Comparison of ENCODE assay signal across 9 mouse cellular contexts in genomic region chr10:81414682-81415081, GRCm38 (mm10). TPM values are rescaled to one million over a fixed set of nuclear protein-coding genes. Genes with fewer than 3 reads are reported as not detected.
DNase-seq lines count a peak whose midpoint lies in the region; ATAC-seq lines count a peak whose summit lies in the region.
"Had no signal": no experiment of that assay in that cellular context is flagged by ENCODE, and none has a peak within 500 bp of the region (broad histone marks: within the 10 kb centered on the region; RNA-seq: fewer than 3 reads in every experiment).

No protein-coding gene starts in this region.

- ATAC-seq in heart, embryonic 11.5 days (replicated peaks; ENCODE audit: insufficient number of reproducible peaks, low FRiP score, low TSS enrichment), result no peak
- ATAC-seq in forebrain, embryonic 12.5 days (ENCODE audit: low FRiP score), result no peak

- no peak overlapping the region for H3K4me2 ChIP-seq in heart, embryonic 11.5 days
- H3K4me2 ChIP-seq in forebrain, embryonic 12.5 days, result no peak overlapping the region

- no peaks in the 10 kb centered on the region for H3K36me3 ChIP-seq in heart, embryonic 11.5 days (ENCODE audit: control insufficient read depth, insufficient read depth, low read length)
- no peaks in the 10 kb centered on the region for H3K36me3 ChIP-seq in forebrain, embryonic 12.5 days (replicated peaks)

- no peak overlapping the region for H3K9ac ChIP-seq in heart, embryonic 11.5 days (ENCODE audit: low read depth, low read length)
- no peak overlapping the region for H3K9ac ChIP-seq in forebrain, embryonic 12.5 days

- no peak overlapping the region for H3K27ac ChIP-seq in heart, embryonic 11.5 days (ENCODE audit: low read depth, low read length)
- peak overlapping the region; percentile 80; the same call in 1 of the 2 replicates for H3K27ac ChIP-seq in forebrain, embryonic 12.5 days

- H3K9me3 ChIP-seq in heart, embryonic 11.5 days (replicated peaks; ENCODE audit: control insufficient read depth, low read length), result no peaks in the 10 kb centered on the region
- no peaks in the 10 kb centered on the region for H3K9me3 ChIP-seq in forebrain, embryonic 12.5 days
- H3K9me3 ChIP-seq: G1E had no signal

- H3K27me3 ChIP-seq in heart, embryonic 11.5 days (ENCODE audit: control insufficient read depth, insufficient read depth, low read length), result peaks cover 3% of the 10 kb centered on the region; the same call in 1 of the 2 replicates
- H3K27me3 ChIP-seq in forebrain, embryonic 12.5 days, result peaks cover 5% of the 10 kb centered on the region; the same call in 1 of the 2 replicates

- H3K4me3 ChIP-seq in heart, embryonic 11.5 days (ENCODE audit: low read depth, low read length), result no peak overlapping the region
- H3K4me3 ChIP-seq in forebrain, embryonic 12.5 days (replicated peaks), result no peak overlapping the region

- DNase-seq in heart, adult 9 months (ENCODE audit: low spot score in 2 of 2), result peak; percentile 70 to 73
- peak; percentile 79 for DNase-seq in kidney, adult 9 months
- DNase-seq in lung, postnatal 25 days (ENCODE audit: low spot score), result peak; percentile 79
- no peak for DNase-seq in left cerebral cortex, adult 11 months (ENCODE audit: low spot score)
- no peak for DNase-seq in T-cell, adult 2 months (ENCODE audit: low spot score)
- no peak for DNase-seq in embryo, embryonic 11 days

- H3K4me1 ChIP-seq in heart, embryonic 11.5 days (ENCODE audit: control insufficient read depth, insufficient read depth, low read length), result peaks cover 93% of the 10 kb centered on the region
- H3K4me1 ChIP-seq in forebrain, embryonic 12.5 days, result peaks cover 84% of the 10 kb centered on the region

RNA-seq across cellular contexts. Expression of gene Smim24, which starts 21.8 kb away (rescaled TPM):
- polyA plus RNA-seq in heart, embryonic 11.5 days (2014; fragmentation: Nextera tagmentation; extraction: Ambion mirVana), result 4.2 and 5.8 TPM in 2 replicates
- polyA plus RNA-seq in forebrain, embryonic 12.5 days (2016; fragmentation: Nextera tagmentation; extraction: Ambion mirVana), result 1.8 and 2.6 TPM in 2 replicates

RNA-seq across cellular contexts. Expression of gene Gm48552, which starts 25.9 kb away (rescaled TPM):
- polyA plus RNA-seq in heart, embryonic 11.5 days (2014; fragmentation: Nextera tagmentation; extraction: Ambion mirVana), result 0.55 and 1.2 TPM in 2 replicates
- 1.4 and 2.1 TPM in 2 replicates for polyA plus RNA-seq in forebrain, embryonic 12.5 days (2016; fragmentation: Nextera tagmentation; extraction: Ambion mirVana)

RNA-seq across cellular contexts. Expression of gene Gm48551, which starts 30.4 kb away (rescaled TPM):
- 1.4 and 2.9 TPM in 2 replicates for polyA plus RNA-seq in heart, embryonic 11.5 days (2014; fragmentation: Nextera tagmentation; extraction: Ambion mirVana)
- 4.2 and 4.6 TPM in 2 replicates for polyA plus RNA-seq in forebrain, embryonic 12.5 days (2016; fragmentation: Nextera tagmentation; extraction: Ambion mirVana)

RNA-seq across cellular contexts. Expression of gene Dohh, which starts 30.5 kb away (rescaled TPM):
- polyA plus RNA-seq in heart, embryonic 11.5 days (2014; fragmentation: Nextera tagmentation; extraction: Ambion mirVana), result 47.5 and 61.4 TPM in 2 replicates
- polyA plus RNA-seq in forebrain, embryonic 12.5 days (2016; fragmentation: Nextera tagmentation; extraction: Ambion mirVana), result 68.1 and 68.5 TPM in 2 replicates

RNA-seq across cellular contexts. Expression of gene Fzr1, which starts 36.4 kb away (rescaled TPM):
- 66.1 and 70.0 TPM in 2 replicates for polyA plus RNA-seq in heart, embryonic 11.5 days (2014; fragmentation: Nextera tagmentation; extraction: Ambion mirVana)
- 145 and 148 TPM in 2 replicates for polyA plus RNA-seq in forebrain, embryonic 12.5 days (2016; fragmentation: Nextera tagmentation; extraction: Ambion mirVana)

Comparison
In these comparisons a context has a peak if more than half of its experiments do, and no peak if none do; other contexts are left out.
1. DNase-seq: peak in heart, adult 9 months (2 of 2), kidney, adult 9 months (single experiment) and lung, postnatal 25 days (single experiment); none in left cerebral cortex, adult 11 months (single experiment), T-cell, adult 2 months (single experiment) and embryo, embryonic 11 days (single experiment).